Mouse (Mus musculus): ENCODE results near the gene Mapk1ip1l.

The Mapk1ip1l gene

GRCm38 (mm10) chr14:47361418-47361817 is 63.4 kb downstream of the Mapk1ip1l start:
- DNase-seq (ENCODE audit: low spot score) = no peak

DNA sequence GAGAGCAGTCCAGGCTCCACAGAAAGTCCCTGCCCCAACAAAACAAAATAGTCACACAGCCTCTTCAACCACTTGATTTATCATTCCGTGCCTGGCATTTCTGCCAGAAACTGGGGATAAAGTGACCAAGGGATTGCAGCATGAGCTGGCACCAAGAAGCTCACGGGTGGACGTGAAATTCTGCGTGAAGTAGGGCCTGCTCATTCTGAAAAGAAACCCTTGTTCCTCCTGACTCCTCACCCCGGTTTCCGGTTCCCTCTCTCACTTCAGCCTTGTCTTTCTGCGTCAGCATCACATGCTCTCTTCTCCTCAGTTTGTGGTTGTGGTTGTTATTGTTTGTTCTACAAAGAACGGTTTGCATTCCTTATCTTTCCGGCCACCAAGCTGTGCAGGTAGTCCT is 63.8 kb downstream of the Mapk1ip1l start:
- no peak for DNase-seq (ENCODE audit: low spot score)

GRCm38 (mm10) chr14:47364742-47365449 is 66.8 kb downstream of the Mapk1ip1l start:
- DNase-seq (ENCODE audit: low spot score) = no peak

DNA sequence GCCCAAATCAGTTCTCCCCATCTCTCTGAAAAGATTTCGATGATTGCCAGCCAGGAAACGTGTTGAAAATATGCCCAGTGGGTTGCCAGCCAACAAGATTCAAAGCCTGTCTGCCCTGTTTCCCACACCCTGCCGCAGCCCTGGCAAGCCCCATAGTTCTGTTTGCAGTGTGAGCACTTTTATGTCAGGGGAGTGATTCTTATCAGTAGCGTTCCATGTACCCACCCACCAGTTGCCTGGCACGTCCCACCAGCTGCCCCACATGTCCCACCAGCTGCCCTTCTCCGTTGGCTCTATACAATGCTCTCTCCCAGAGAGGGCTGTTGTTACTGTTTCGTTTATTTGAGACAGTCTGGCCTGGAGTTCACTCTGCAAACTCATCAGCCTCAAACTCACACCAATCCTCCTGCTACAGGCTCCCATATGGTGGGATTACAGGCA is 68.8 kb downstream of the Mapk1ip1l start:
- DNase-seq (ENCODE audit: low spot score) = no peak

GRCm38 (mm10) chr14:47367461-47367860 is 69.4 kb downstream of the Mapk1ip1l start, which contains the start of gene Lgals3:
Gene Lgals3, plus strand, starts transcription at chr14:47367751.
- no peak for DNase-seq (ENCODE audit: low spot score)

DNA sequence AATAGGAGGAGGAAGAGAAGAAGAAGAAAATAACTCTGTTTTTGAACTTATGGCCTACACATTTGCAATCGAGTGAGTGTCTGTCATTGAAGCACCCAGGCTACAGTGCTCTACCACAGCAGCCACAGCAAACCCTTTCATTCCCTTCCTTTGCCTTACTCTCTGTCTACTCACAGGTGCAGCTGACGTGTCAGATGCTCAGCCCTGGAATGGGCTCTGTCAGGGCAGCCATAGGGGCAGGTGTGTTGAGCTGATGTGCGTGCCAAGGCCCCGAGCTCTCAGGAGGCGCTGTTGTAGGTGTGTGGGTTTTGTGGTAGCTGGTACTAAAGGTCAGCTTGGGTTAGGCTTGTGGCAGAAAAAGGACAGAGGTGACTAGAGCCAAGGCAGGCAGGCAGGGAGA is 71.7 kb downstream of the Mapk1ip1l start:
- no peak for DNase-seq (ENCODE audit: low spot score)

- DNase-seq (ENCODE audit: low spot score) = no peak
Measured at GRCm38 (mm10) chr14:47370790-47371189, 72.7 kb downstream of the Mapk1ip1l start.

DNA sequence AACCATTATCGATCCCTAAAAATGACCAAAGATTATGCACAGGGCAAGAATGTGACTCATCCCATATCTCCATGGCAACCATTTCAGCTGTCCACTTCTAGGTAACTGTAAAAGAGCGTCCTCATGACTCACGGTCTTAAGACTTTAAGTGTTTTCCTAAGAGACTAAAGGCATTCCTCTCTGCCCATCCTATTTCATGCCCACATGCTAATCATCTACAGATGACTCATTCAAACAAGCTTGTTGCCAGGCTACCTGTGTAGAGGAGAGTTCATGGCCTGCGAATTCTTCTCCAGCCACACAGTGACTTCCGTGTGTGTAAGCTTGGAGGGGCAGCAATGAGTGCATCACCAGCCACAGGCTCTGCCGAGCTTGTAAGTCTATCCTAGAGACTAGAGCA is 73.6 kb downstream of the Mapk1ip1l start:
- DNase-seq (ENCODE audit: low spot score) = no peak

All from urinary bladder, postnatal 10 days (tissue).